Mouse (Mus musculus): ENCODE results near the gene Prr14l. TPM values are rescaled to one million over a fixed set of nuclear protein-coding genes. Genes with fewer than 3 reads are reported as not detected.

Gene Prr14l
- polyA plus RNA-seq (2015; fragmentation: Nextera tagmentation; extraction: Ambion mirVana) = 11.1 and 13.1 TPM in 2 replicates

GRCm38 (mm10) chr5:32853731-32854507 lies at the start of gene Prr14l:
Prr14l (minus strand) TSS chr5:32854256.

GRCm38 (mm10) chr5:32863253-32864228 lies 9.5 kb upstream of the Prr14l start, which contains the start of gene Depdc5:
Depdc5 (plus strand) TSS chr5:32863701.

GRCm38 (mm10) chr5:32827009-32827408 lies 27.0 kb downstream of the Prr14l start, which contains the start of gene Gm20671:
Gm20671 (minus strand) TSS chr5:32827109.

GRCm38 (mm10) chr5:32785313-32785915 lies 68.6 kb downstream of the Prr14l start, which contains the start of gene Pisd:
Pisd (minus strand) TSS chr5:32785646.

Other genes starting within 250 kb of the Prr14l start
- 8.0 and 9.6 TPM in 2 replicates for gene Yes1, start 243.1 kb downstream of the Prr14l start, polyA plus RNA-seq (2015; fragmentation: Nextera tagmentation; extraction: Ambion mirVana)
- gene Pisd, start 68.6 kb downstream of the Prr14l start, polyA plus RNA-seq (2015; fragmentation: Nextera tagmentation; extraction: Ambion mirVana) = 23.0 and 29.2 TPM in 2 replicates
- gene Gm20671, start 27.1 kb downstream of the Prr14l start, polyA plus RNA-seq (2015; fragmentation: Nextera tagmentation; extraction: Ambion mirVana) = not detected in 2 replicates
- gene Depdc5, start 9.4 kb upstream of the Prr14l start, polyA plus RNA-seq (2015; fragmentation: Nextera tagmentation; extraction: Ambion mirVana) = 10.1 and 10.2 TPM in 2 replicates
- gene Ywhah, start 164.6 kb upstream of the Prr14l start, polyA plus RNA-seq (2015; fragmentation: Nextera tagmentation; extraction: Ambion mirVana) = 247 and 253 TPM in 2 replicates
- gene Slc5a1, start 250.0 kb upstream of the Prr14l start, polyA plus RNA-seq (2015; fragmentation: Nextera tagmentation; extraction: Ambion mirVana) = not detected in 2 replicates